Mouse (Mus musculus): ENCODE measurements around the gene Ctsl.

Ctsl gene

DNA sequence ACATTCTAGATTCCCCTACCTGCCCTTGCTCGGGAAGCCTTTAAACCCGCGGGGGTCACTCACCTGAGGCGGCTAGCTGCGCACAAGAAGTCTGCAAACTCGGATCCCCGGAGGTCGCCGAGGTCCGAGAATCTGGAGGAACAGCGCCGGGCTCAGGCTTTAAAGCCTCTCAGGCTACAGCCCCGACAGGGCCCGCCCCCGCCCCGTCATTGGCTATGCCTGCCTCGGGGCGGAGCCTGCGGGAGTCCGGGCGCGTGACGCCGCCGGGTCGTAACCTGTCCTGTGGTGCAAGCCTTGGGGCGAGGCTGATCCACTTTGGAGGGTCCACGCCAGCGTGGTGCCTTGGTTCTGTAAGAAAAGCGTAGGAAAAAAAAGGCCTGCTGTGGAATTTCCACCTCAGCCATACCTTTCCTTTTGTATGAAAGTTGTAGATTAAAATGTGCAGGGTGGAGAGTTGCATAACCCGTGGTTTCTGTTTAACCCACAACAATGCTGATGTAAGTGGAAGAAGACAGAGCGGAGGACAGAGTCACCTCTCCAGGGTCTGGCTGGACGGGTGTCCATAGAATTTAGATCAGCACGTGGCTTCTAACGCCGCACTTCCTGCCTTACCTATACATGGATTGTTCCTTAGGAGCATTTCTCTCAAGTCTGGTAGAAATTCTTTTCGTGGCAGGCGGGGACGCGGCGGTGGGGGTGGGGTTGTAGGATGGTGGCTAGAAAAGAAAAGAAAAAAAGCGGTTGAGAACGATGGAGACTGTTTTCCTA, at the start of gene Ctsl:
Ctsl (minus strand) TSS at position 718 of the 768 bp plus-strand sequence.
- DNase-seq (ENCODE audit: low spot score in 2 of 2), result peak; percentile 77 to 94

DNA sequence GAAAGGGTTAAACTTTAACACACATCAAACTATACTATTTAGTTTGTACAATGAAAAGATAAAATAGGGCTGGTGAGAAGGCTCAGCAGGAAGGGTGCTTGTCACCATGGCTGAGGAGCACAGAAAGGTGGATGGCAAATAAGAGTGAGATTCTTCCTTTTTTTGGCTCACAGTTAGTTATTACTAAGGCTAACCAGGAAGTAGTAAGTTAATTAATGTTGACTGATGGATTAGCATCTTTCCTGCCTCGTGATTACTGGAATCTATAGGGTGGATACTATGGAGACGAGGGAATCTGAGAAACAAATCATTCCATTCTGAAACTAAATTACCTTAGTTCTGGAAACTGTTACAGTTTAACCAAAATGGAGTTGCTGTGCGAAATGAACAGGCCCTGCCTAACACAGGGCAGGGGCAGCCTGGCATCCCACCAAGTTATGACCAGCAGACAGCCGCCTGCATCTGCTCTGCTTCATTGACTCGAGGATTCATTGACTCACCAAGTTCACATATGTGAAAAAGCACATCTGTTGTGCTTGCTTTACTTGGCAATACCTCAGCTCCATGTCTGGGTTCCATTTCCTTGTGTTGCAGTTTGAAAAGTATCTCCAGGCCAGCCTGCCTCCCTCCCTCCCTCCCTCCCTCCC, 46.4 kb upstream of the Ctsl start:
- DNase-seq (ENCODE audit: low spot score in 2 of 2), result no peak

GRCm38 (mm10) chr13:64415659-64416058, 45.0 kb upstream of the Ctsl start:
- DNase-seq (ENCODE audit: low spot score in 2 of 2), result no peak

GRCm38 (mm10) chr13:64412752-64413257, 42.1 kb upstream of the Ctsl start:
- no peak for DNase-seq (ENCODE audit: low spot score in 2 of 2)

GRCm38 (mm10) chr13:64411282-64411681, 40.6 kb upstream of the Ctsl start:
- no peak for DNase-seq (ENCODE audit: low spot score in 2 of 2)

- no peak for DNase-seq (ENCODE audit: low spot score in 2 of 2)
Observed at GRCm38 (mm10) chr13:64410604-64411003, 39.9 kb upstream of the Ctsl start.

- DNase-seq (ENCODE audit: low spot score in 2 of 2), result no peak
Observed at GRCm38 (mm10) chr13:64407992-64408391, 37.3 kb upstream of the Ctsl start.

- DNase-seq (ENCODE audit: low spot score in 2 of 2), result no peak
Observed at GRCm38 (mm10) chr13:64405550-64405949, 34.9 kb upstream of the Ctsl start.

DNA sequence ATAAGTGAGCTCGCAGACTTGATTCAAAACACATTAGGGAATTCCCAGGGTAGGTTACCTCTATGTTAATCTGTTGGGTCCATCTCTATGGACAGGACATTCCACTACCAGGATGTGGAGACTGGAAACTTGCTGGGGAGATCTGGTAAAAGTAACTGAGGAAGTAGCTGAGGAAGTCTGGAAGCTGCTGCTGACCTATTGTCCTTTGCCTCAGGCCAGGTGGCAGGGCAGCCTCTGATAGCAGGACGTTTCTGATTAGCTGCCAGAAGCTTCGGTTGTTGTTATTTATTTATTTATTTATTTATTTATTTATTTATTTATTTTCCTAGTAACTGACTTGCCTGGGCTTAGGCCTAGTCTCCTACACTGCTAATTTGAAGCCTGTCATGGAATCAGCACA, 32.8 kb upstream of the Ctsl start:
- DNase-seq (ENCODE audit: low spot score in 2 of 2), result no peak

DNA sequence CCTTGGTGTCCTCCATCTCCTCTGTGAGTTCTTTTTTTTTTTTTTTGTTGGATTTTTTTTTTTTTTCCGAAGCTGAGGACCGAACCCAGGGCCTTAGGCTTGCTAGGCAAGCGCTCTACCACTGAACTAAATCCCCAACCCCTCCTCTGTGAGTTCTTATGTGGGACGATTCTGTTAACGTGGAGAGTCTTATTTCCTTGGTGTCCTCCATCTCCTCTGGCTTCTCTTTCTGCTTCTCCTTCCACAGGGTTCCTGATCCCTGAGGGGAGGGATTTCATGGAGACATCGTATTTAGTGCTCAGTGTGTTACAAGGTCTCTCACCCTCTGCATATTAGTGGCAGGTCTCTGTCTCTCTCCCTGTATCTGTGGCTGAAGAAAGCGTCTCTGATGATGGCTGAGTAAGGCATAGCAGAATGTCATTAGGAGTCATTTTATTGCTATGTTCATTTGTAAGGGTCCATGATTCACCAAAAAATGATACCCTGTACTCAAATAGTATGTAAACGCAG, 32.3 kb upstream of the Ctsl start:
- no peak for DNase-seq (ENCODE audit: low spot score in 2 of 2)

DNA sequence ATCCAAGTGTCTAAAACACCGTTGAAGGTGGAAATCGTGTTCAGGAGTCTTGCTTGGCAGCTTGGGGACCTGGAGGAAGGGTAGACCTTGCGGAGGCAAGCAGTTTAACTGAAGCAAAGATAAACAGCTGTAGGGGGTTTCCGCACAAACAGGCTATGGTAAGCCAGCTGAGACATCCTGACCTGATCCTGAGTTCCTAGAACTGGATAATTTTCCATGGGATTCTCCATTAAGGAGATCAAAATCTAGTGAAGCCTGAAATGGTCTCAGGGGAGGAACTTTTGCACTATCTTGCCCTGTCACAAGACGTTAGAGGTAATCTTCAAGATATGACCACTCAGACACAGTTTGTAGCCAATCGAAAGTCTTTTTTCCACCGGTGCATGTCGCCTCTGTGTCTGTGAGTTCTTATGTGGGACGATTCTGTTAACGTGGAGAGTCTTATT, 31.8 kb upstream of the Ctsl start:
- DNase-seq (ENCODE audit: low spot score in 2 of 2), result no peak

- peak in 1 of 2 experiments; percentile 5 for DNase-seq (ENCODE audit: low spot score in 2 of 2)
Observed at GRCm38 (mm10) chr13:64402006-64402405, 31.3 kb upstream of the Ctsl start.

DNA sequence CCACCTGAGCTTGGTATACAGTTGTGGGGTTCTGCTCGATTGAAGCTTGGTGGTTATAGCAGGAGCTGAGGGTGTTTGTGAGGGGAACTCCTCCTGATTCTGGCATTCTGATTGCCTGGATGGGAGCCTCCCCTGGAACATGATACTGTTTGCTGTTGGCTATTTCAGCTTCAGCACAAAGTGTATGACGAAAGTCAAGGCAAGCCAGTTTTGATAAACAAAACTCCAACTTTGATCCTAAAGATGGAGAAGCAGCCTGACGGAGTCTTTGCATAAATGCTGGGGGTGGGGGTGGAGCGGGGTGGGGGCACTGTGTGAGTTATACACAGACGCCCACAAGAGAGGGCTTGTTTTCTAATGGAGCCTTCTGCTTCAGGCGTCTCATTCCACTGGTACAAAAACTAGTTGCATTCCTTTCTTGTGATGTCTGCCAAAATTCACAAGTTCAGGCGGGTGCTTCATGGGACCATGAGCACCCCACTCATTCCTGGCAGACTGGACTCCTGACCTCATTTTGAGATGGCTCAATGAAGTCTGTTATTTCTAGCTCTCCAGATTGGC, 30.2 kb upstream of the Ctsl start:
- peak in 1 of 2 experiments; percentile 4 for DNase-seq (ENCODE audit: low spot score in 2 of 2)

DNA sequence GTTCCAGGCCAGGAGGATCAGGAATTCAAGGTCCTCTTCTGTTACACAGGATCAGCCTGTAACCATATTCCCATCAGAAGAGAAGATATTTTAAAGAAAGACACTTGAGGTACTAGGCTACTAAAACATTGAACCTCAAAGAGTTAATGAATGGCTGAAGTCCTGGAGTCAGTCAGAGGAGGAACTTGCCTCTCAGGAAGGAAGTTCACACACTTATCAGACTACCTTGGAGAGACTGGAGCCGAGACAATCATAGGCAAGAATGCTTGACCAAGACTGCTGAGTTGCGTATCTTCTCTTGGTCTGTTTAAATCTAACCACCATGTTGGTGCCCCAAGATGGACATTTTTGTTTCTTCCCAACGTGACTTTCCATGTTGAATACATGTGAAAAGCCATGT, 29.2 kb upstream of the Ctsl start:
- DNase-seq (ENCODE audit: low spot score in 2 of 2), result no peak

DNA sequence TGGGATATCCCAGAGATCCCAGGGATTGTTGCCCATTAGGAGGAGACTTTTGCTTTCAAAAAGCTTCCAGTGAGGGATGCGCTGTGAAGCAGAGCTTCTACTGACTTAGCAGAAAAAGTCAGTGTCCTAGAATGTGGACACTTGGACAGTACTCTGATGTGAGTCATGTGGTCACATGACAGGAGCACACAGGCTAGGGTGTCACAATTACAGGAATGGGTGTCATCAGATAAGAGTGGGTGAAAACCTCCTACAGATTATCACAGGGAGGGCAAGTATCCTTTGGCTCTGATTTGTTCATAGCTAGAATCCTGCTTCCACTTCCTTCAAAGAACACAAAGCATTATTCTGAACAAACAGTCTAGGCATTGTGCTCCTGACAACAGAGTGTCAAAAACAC, 27.4 kb upstream of the Ctsl start:
- no peak for DNase-seq (ENCODE audit: low spot score in 2 of 2)

DNA sequence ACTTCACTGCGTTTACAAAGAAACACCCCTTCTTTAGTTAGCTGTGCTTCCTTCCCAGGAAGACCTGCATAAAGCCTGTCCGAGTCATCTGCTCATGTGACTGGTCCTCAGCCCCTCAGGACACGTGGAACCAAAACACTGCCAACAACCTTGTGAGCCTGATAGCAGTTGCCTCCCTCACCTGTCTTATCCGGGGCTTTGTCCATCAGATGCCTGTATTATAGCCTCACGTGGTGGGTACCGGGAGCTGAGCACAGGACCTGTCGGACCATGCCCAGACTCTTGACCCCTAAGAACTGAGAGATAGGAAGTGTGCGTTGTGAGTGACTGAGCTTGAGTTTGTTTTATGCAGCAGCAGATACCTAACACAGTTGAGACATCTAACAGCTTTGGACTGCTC, 26.3 kb upstream of the Ctsl start:
- DNase-seq (ENCODE audit: low spot score in 2 of 2), result no peak

DNA sequence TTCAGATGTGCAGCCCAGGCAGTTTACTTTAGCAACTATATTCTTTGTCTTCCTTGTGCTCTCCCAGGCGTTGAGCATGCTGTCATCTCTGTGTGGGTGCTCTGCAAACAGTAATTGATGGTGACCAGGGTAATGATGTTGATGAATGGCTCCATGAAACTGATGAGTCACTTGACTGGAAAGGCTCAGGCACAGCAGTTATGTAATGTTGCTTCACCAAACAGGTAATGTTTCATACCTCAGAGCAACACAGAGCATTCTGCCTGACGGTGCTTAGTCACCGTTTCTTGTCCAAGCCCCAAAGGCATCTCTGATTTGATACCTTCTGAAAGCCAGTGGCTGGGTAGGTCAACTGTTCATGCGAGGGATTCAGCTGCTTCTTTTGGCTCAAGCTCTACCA, 17.7 kb upstream of the Ctsl start:
- DNase-seq (ENCODE audit: low spot score in 2 of 2), result no peak

GRCm38 (mm10) chr13:64386048-64386447, 15.4 kb upstream of the Ctsl start:
- no peak for DNase-seq (ENCODE audit: low spot score in 2 of 2)

DNA sequence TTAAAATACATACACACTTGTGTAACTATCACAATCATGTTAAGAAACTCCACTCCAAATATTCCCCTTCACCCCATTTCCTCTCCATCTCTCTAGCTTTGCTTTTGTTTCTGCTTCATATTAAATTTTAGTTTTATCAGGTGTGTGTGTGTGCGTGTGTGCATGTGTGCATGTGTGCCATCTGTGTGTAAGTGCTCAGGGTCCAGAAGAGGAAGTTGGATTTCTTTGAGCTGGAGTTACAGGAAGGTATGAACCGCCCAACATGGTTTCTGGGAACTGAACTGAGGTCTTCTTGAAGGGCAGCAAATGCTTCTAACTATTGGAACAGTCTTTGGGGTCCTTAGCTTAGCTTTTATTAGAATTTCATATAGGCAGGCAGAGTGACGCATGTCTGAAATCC, 14.2 kb upstream of the Ctsl start:
- DNase-seq (ENCODE audit: low spot score in 2 of 2), result no peak

DNA sequence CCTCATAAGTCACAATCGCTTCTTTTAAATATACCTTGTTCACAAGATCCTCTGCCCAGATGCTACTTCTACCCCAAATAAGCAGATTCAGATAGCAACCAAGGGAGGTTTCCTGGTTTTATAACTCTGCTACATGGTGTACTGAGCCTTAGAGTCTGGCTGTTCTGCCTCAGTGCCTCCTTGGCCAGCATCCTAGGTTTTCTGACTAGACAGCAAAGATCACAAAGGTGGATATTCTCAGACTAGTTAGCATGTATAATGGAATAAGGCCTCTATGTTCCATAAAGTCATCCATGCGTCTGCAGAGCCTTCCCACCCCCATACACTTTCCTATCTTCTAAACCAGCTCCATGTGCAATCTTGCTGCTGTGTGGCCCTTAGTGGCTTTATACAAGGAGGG, 9.6 kb upstream of the Ctsl start:
- no peak for DNase-seq (ENCODE audit: low spot score in 2 of 2)

DNA sequence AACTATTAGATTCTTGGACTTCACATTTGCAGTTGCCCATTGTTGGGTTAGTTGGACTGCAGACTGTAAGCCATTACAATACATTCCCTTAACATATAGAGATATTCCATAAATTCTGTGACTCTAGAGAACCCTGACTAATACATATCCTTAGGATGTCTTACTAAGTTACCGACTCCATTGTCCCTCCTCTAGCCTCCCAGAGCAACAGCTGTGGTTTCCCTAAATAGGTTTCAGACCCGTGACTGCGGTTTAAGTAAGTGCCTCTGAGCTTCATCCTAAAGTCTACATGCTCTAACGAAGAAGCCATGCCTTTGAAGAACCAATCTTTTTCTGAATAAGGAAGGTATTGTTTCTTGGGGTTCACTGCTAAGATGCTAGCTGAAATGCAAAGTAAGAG, 7.9 kb upstream of the Ctsl start:
- DNase-seq (ENCODE audit: low spot score in 2 of 2), result no peak

DNA sequence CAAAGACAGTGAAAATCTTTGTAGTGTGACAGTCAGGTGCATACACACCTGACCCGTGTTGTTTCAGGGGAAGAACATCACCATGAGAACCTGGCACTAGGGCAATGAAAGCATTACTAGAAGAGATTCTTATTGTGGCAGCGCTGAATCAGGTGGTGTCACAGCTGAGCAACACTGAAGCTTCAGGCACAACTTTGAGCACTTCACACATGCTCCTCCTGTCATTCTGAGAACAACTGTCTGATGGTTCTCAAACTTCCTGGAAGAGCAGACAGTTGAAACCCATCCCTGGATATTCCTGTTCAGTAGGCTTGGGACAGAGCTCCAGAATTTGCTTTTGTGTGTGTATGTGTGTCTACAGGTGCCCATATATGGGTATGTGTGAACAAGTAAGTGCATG, 5.8 kb upstream of the Ctsl start:
- no peak for DNase-seq (ENCODE audit: low spot score in 2 of 2)

- DNase-seq (ENCODE audit: low spot score in 2 of 2), result no peak
Observed at GRCm38 (mm10) chr13:64375160-64375559, 4.5 kb upstream of the Ctsl start.
